Mouse (Mus musculus): ENCODE measurements at regions not wholly inside any gene's neighbourhood (a gene's known extent, or its start where the extent isn't known, plus 50 kb on each side); places are given as distances from the start of the nearest gene placed in this dataset.

- TF ChIP-seq POLR2A (IDR thresholded peaks at IDR 0.05; ENCODE audit: control insufficient read depth in 1 of 2, insufficient read depth in 1 of 2, low read depth in 1 of 2, low read length in 2 of 2, poor library complexity in 1 of 2) (no peak), GATA1 (IDR thresholded peaks at IDR 0.05; ENCODE audit: low read depth, low read length) (no peak), CTCF (IDR thresholded peaks at IDR 0.05 in 2 of 3, conservative IDR thresholded peaks at IDR 0.05 in 1 of 3; ENCODE audit: control insufficient read depth in 1 of 3, insufficient read depth in 1 of 3, low read depth in 2 of 3, low read length in 3 of 3, poor library complexity in 1 of 3, severe bottlenecking in 1 of 3) (no peak), ELF1 (IDR thresholded peaks at IDR 0.05; ENCODE audit: low read depth, low read length) (no peak), NELFE (IDR thresholded peaks at IDR 0.05; ENCODE audit: low read depth, low read length) (no peak), TBP (IDR thresholded peaks at IDR 0.05; ENCODE audit: low read depth, low read length) (no peak), EP300 (IDR thresholded peaks at IDR 0.05; ENCODE audit: low read depth in 1 of 2, low read length in 2 of 2) (no peak)
These were observed 444.9 kb upstream of the Tnp1 start for GRCm38 (mm10) chr1:73460598-73460997.
